ENCODE assay signal across 18 mouse cellular contexts in the genomic region with DNA sequence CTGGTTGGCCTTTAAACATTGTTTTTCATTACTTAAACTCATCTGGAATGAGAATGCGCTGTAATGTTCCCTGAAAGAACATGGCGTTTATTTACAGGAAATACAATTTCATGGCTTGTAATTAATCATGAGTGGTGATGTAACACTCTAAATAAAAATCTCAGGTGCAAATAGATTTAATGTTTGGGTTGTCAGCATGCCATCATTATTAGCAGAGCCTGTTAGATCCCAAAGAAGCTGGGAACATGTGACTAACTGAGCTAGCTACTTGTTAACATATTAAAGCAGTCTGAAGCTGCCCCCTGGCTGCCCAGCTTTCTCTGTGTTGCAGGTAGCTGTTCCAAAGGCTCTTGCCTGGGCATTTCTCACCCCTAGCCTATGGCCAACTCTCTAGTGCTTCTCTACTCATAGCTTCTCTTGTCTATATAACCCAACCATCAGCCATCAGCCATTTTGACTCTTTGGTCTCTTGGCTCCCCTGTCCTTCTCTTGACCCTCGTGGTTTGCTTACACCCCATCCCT. TPM values are rescaled to one million over a fixed set of nuclear protein-coding genes. Genes with fewer than 3 reads are reported as not detected.
DNase-seq lines count a peak whose midpoint lies in the region; ATAC-seq and TF ChIP-seq lines count a peak whose summit lies in the region.
"Had no signal": no experiment of that assay in that cellular context is flagged by ENCODE, and none has a peak within 500 bp of the region (broad histone marks: within the 10 kb centered on the region; RNA-seq: fewer than 3 reads in every experiment).

No protein-coding gene starts in this region.

- H3K9me3 ChIP-seq in kidney, embryonic 15.5 days (replicated peaks) = no peaks in the 10 kb centered on the region
- no peaks in the 10 kb centered on the region for H3K9me3 ChIP-seq in lung, postnatal 0 days (ENCODE audit: low read length)
- no peaks in the 10 kb centered on the region; the same call in 1 of the 2 replicates for H3K9me3 ChIP-seq in ES-E14 (ENCODE audit: control insufficient read depth, insufficient read depth, low read depth, low read length)
- H3K9me3 ChIP-seq: forebrain, embryonic 13.5 days; heart, embryonic 10.5 days; liver, embryonic 13.5 days; stomach, embryonic 15.5 days had no signal

- no peak for TF ChIP-seq EP300 in lung, postnatal 0 days (IDR thresholded peaks at IDR 0.05)

- no peak overlapping the region for H3K4me3 ChIP-seq in kidney, embryonic 15.5 days (replicated peaks)
- H3K4me3 ChIP-seq in lung, postnatal 0 days (ENCODE audit: low read depth, low read length) = no peak overlapping the region
- no peak overlapping the region for H3K4me3 ChIP-seq in ES-E14 (ENCODE audit: insufficient read depth in 1 of 2, low read depth in 1 of 2, low read length in 2 of 2, poor library complexity in 1 of 2, severe bottlenecking in 1 of 2)
- H3K4me3 ChIP-seq: forebrain, embryonic 13.5 days; heart, embryonic 10.5 days; liver, embryonic 13.5 days; stomach, embryonic 15.5 days had no signal

- in situ Hi-C loops in ES-E14 (cut with MboI; ENCODE audit: low sequenced_read_pairs in 2 of 2, unreplicated experiment in 2 of 2) = no loop called here

- no peaks in the 10 kb centered on the region for H3K27me3 ChIP-seq in kidney, embryonic 15.5 days
- no peaks in the 10 kb centered on the region for H3K27me3 ChIP-seq in lung, postnatal 0 days (replicated peaks; ENCODE audit: insufficient read depth, low read length)
- H3K27me3 ChIP-seq: forebrain, embryonic 13.5 days; liver, embryonic 13.5 days; stomach, embryonic 15.5 days had no signal

- no peaks in the 10 kb centered on the region for H3K36me3 ChIP-seq in kidney, embryonic 15.5 days
- no peaks in the 10 kb centered on the region for H3K36me3 ChIP-seq in lung, postnatal 0 days (ENCODE audit: insufficient read depth, low read length)
- H3K36me3 ChIP-seq in ES-E14 (ENCODE audit: control insufficient read depth, insufficient read depth, low read length, poor library complexity, severe bottlenecking) = no peaks in the 10 kb centered on the region
- H3K36me3 ChIP-seq: heart, embryonic 10.5 days; liver, embryonic 13.5 days; stomach, embryonic 15.5 days had no signal

- no peak overlapping the region for H3K27ac ChIP-seq in kidney, embryonic 15.5 days
- no peak overlapping the region for H3K27ac ChIP-seq in lung, postnatal 0 days (ENCODE audit: low read length)
- peak overlapping the region; percentile 48; the same call in 1 of the 2 replicates for H3K27ac ChIP-seq in ES-E14 (ENCODE audit: insufficient read depth, low read depth, low read length, poor library complexity, severe bottlenecking)
- H3K27ac ChIP-seq: forebrain, embryonic 13.5 days; heart, embryonic 10.5 days; liver, embryonic 13.5 days; stomach, embryonic 15.5 days had no signal

- 71% methylated on average over 3 of the region's 3 CpGs for WGBS in kidney, embryonic 15.5 days
- WGBS in lung, postnatal 0 days = 86% methylated on average over 3 of the region's 3 CpGs

- intact Hi-C loops in left cerebral cortex, postnatal 25 days (cut with DNase I) = no loop called here

- ATAC-seq in kidney, embryonic 15.5 days (replicated peaks; ENCODE audit: low FRiP score) = no peak
- no peak for ATAC-seq in lung, postnatal 0 days
- ATAC-seq: forebrain, embryonic 13.5 days had no signal

- peak; percentile 30; the same call in 1 of the 2 replicates for TF ChIP-seq CTCF in lung, postnatal 0 days (IDR thresholded peaks at IDR 0.05)

- no peak overlapping the region for H3K9ac ChIP-seq in kidney, embryonic 15.5 days
- no peak overlapping the region for H3K9ac ChIP-seq in lung, postnatal 0 days (replicated peaks; ENCODE audit: low read depth)
- H3K9ac ChIP-seq in ES-E14 (ENCODE audit: insufficient read depth, low read depth, low read length, poor library complexity, severe bottlenecking) = peak overlapping the region; percentile 12; the same call in 1 of the 2 replicates
- H3K9ac ChIP-seq: forebrain, embryonic 13.5 days; liver, embryonic 13.5 days; stomach, embryonic 15.5 days had no signal

- H3K4me2 ChIP-seq in kidney, embryonic 15.5 days = no peak overlapping the region
- no peak overlapping the region for H3K4me2 ChIP-seq in lung, postnatal 0 days (replicated peaks; ENCODE audit: low read depth, low read length)
- H3K4me2 ChIP-seq: forebrain, embryonic 13.5 days; liver, embryonic 13.5 days; stomach, embryonic 15.5 days had no signal

- no peaks in the 10 kb centered on the region for H3K4me1 ChIP-seq in kidney, embryonic 15.5 days
- no peaks in the 10 kb centered on the region for H3K4me1 ChIP-seq in lung, postnatal 0 days (ENCODE audit: insufficient read depth, low read depth, low read length)
- peaks cover 2 to 11% of the 10 kb centered on the region in 2 experiments; a peak in 3 of 4 replicates for H3K4me1 ChIP-seq in ES-E14 (ENCODE audit: control insufficient read depth in 2 of 2, insufficient read depth in 2 of 2, low read length in 2 of 2, poor library complexity in 1 of 2)
- H3K4me1 ChIP-seq: forebrain, embryonic 13.5 days; heart, embryonic 10.5 days; stomach, embryonic 15.5 days had no signal

- peak; percentile 8 to 15 for DNase-seq in kidney, adult 8-10 months
- no peak for DNase-seq in lung, postnatal 0 days (ENCODE audit: low spot score)
- DNase-seq in lung, postnatal 25 days (ENCODE audit: low spot score) = no peak
- DNase-seq in ES-E14 (ENCODE audit: low read depth, low spot score) = no peak
- DNase-seq in kidney, postnatal 36 days = peak; percentile 24 to 47
- no peak for DNase-seq in cerebellum, postnatal 4 days (ENCODE audit: low spot score in 2 of 2)
- no peak for DNase-seq in left cerebral cortex, postnatal 25 days (ENCODE audit: low spot score in 2 of 2)
- DNase-seq: adrenal gland, adult 2 months; cerebellum, adult 8-10 months; gastrocnemius, postnatal 14 days; left cerebral cortex, postnatal 4 days; liver, embryonic 13.5 days; lung, postnatal 4 days; retina, postnatal 1 day had no signal

TF ChIP-seq in ES-E14, 5 proteins besides CTCF, POLR2A, EP300 and RAD21:
- TF ChIP-seq MAFK (IDR thresholded peaks at IDR 0.05; ENCODE audit: insufficient read depth, low read depth, low read length) (no peak), CHD2 (IDR thresholded peaks at IDR 0.05; ENCODE audit: low read depth, low read length) (no peak)

RNA-seq across cellular contexts. Expression of a gene that starts 26.9 kb away (rescaled TPM):
- polyA plus RNA-seq in kidney, embryonic 15.5 days (2015; fragmentation: Nextera tagmentation; extraction: Ambion mirVana) = 84.0 and 87.1 TPM in 2 replicates
- polyA plus RNA-seq in lung, postnatal 0 days (2015; fragmentation: Nextera tagmentation; extraction: Ambion mirVana) = 45.8 and 53.6 TPM in 2 replicates
- 63.9 and 75.4 TPM in 2 replicates for total RNA-seq in ES-E14 (2012; rRNA removed)
- 10 to 100 TPM; 54.0 to 59.8 TPM for total RNA-seq in left cerebral cortex, postnatal 25 days (2021)

RNA-seq across cellular contexts. Expression of a gene that starts 27.2 kb away (rescaled TPM):
- 5.8 and 6.4 TPM in 2 replicates for polyA plus RNA-seq in kidney, embryonic 15.5 days (2015; fragmentation: Nextera tagmentation; extraction: Ambion mirVana)
- 3.7 and 4.1 TPM in 2 replicates for polyA plus RNA-seq in lung, postnatal 0 days (2015; fragmentation: Nextera tagmentation; extraction: Ambion mirVana)
- total RNA-seq in ES-E14 (2012; rRNA removed) = 16.1 and 19.4 TPM in 2 replicates
- total RNA-seq in left cerebral cortex, postnatal 25 days (2021) = 10 to 100 TPM; 17.4 to 18.0 TPM

Comparison
In these comparisons a context has a peak if more than half of its experiments do, and no peak if none do; other contexts are left out.
1. DNase-seq: peak in kidney, adult 8-10 months (2 of 2) and kidney, postnatal 36 days (2 of 2); none in lung, postnatal 0 days (single experiment), lung, postnatal 25 days (single experiment), ES-E14 (single experiment), cerebellum, postnatal 4 days (0 of 2) and left cerebral cortex, postnatal 25 days (0 of 2).